Mouse (Mus musculus): ENCODE measurements around the gene Anks1b.

DNA sequence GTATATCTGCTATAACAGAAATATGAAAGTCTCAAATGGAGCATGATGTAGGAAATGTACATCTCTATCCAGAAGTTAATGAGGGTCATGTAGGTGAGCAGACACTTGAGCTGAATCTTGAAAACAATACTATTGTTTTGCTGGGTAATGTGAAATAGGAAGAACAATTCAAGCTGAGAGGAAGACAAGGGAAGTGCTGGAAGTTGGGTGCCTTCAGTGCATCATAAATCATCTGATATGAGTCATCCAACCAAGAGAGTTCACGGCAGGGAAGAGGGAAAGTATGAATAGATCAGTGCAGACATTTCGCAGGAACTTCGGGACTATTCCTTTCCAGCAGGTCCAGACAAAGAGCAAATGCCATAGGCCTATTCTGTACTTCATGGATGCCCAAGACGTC, 567.7 kb downstream of the Anks1b start:
- TF ChIP-seq POLR2A (IDR thresholded peaks at IDR 0.05; ENCODE audit: low read depth, low read length) (no peak), CTCF (IDR thresholded peaks at IDR 0.05; ENCODE audit: extremely low read depth, insufficient read length, insufficient replicate concordance, low read depth, low read length) (no peak)

Data from small intestine, adult 2 months (tissue).